Mouse (Mus musculus) megakaryocyte, embryonic 14.5 days (primary cell): Measurements from ENCODE around the gene Dph5.

Experiments
- FLI1 ChIP-seq: IDR thresholded peaks from 2 replicates; pipeline ENCODE4 v1.6.1; 2012; ENCODE audit warnings: low read length, inconsistent platforms, mixed read lengths
- GATA1 ChIP-seq: IDR thresholded peaks from 3 replicates; pipeline ENCODE4 v1.6.1; 2012; ENCODE audit warnings: mixed read lengths, low read length, inconsistent platforms, borderline replicate concordance

DNA sequence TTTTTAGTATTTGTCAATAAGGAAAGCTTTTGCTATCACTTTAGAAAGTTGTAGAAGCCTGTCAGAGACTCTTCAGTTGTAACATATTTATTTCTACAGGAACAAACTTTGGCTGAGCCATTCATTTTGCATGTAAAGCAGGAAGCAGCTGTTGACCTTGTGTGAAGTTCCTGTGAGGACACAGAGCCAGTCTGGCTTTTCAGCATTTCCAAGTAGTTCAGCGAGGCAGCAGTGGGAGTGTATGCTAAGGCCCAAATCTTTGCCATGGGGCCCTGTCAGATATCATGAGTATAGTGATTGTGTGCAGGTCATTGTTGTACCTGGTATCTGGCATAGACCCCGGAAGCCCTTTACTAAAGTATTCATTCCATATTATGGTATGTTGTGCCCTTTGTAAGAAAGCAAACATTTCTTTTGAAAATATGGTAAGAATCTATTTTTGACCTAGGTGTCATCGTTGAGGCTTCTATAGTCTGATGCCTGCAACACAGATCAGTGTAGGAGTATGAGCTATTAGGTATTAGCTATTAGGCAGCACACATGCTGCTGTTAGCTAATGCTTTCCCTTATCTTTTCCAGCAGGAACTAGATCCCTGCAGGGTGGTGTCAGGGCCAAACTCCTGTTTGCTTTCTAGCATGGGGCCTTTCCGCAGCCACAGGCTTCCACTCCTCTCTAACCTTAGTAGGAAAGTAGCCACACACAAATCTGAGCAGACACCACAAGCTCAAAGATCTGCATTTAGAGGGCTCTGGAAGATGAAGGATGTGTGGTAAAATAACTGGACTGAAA lies 37.0 kb downstream of the Dph5 start:
- no peak for TF ChIP-seq GATA1
- no peak for TF ChIP-seq FLI1
